Mouse (Mus musculus) spleen, adult 12 weeks (tissue): Measurements from ENCODE around the gene Vmn2r45.
"Not testable (repeated sequence)": the region's sequence is repeated elsewhere in the genome, so short reads cannot be mapped to it uniquely, and the experiment has no call there.

ENCODE experiments used
- DNase-seq: peaks from one replicate; pipeline ENCODE4 v3.0.0; 2022; ENCODE audit warnings: low spot score

The Vmn2r45 gene

DNA sequence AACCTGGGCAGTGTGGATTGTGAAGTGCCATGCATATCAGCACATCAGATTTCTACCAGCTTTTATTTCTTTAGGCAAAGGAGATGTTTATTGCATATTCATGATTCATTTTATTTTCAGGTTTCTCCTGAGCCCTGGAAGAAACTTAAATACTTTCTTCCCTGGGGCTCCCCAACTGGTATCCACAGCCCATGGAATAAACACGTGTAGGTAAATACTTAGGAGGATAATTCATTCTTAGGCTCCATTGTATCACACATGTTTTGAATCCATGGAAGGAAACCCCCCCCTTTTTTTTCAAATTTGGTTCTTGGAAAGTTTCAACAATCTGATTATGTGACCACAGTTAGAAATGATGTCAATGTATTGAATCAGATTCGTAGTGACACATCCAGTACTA lies at the start of gene Vmn2r45:
Gene Vmn2r45, minus strand, starts transcription at position 101 of the 400 bp plus-strand sequence.
- not testable (repeated sequence) for DNase-seq
